Mouse (Mus musculus) liver, postnatal 0 days (tissue): ENCODE results near the gene Ube2u.

Experiments used
- CTCF ChIP-seq: sonication (generic); IDR thresholded peaks from 2 replicates; pipeline ENCODE4 v1.5.1; 2016; ENCODE audit warnings: antibody characterized with exemption, low read depth
- EP300 ChIP-seq: IDR thresholded peaks from 2 replicates; pipeline ENCODE4 v1.6.1; 2016; ENCODE audit warnings: antibody characterized with exemption, low read depth, mild to moderate bottlenecking

DNA sequence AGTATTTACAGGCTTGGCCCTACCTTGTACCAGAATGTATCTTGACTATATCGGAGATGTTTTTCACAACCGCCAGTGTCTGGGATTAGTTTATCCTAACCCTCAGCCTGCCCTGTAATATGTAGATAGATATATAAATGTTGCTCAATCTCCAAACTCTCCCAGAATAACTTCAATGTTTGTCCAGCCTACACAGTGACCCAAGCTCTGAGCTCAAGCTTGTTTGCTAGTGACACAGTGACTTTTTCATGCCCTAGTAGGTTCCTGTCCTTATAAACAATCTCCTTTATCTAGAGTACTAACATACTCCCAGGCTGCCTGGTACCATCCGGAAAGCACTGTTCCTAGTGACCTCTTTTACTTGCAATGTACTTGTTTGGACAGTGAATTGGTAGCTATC is 16.5 kb downstream of the Ube2u start:
- no peak for TF ChIP-seq CTCF
- no peak for TF ChIP-seq EP300
